Mouse (Mus musculus): ENCODE measurements at regions not wholly inside any gene's neighbourhood (a gene's known extent, or its start where the extent isn't known, plus 50 kb on each side); places are given as distances from the start of the nearest gene placed in this dataset.

GRCm38 (mm10) chr6:109533526-109533925, 705.1 kb downstream of the Edem1 start:
- ATAC-seq (ENCODE audit: low TSS enrichment), result peak; percentile 80

GRCm38 (mm10) chr6:109542980-109543976, 714.8 kb downstream of the Edem1 start:
- ATAC-seq (ENCODE audit: low TSS enrichment), result no peak

GRCm38 (mm10) chr6:109552316-109552715, 723.9 kb downstream of the Edem1 start:
- no peak for ATAC-seq (ENCODE audit: low TSS enrichment)

Measured in frontal cortex, adult (tissue).